ENCODE assay signal across 8 mouse cellular contexts in the genomic region with DNA sequence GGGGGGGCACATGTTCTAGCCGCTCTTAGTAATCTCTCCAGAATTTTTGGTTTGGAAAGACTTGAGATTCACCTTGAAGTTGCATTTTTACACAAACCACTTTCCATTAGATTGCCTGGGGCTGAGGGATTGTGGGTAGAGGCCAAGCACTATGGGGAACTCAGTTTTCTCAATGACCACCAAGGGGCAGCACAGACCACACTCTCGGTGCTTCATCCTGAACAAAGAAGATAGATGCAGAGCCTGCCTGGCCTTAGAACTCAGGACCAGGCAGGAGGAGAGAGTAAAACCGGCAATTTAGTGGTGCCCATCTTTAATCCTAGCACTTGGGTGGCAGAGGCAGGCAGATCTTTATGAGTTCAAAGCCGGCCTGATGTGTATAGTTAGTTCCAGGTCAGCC. TPM values are rescaled to one million over a fixed set of nuclear protein-coding genes. Genes with fewer than 3 reads are reported as not detected.
DNase-seq lines count a peak whose midpoint lies in the region; ATAC-seq and TF ChIP-seq lines count a peak whose summit lies in the region.

No protein-coding gene starts in this region.

- TF ChIP-seq POLR2A in kidney, adult 2 months (IDR thresholded peaks at IDR 0.05; ENCODE audit: low read depth, low read length) = no peak
- no peak for TF ChIP-seq POLR2A in limb, embryonic 14.5 days (IDR thresholded peaks at IDR 0.05; ENCODE audit: borderline replicate concordance, extremely low read depth, insufficient read depth, insufficient read length)

- H3K27ac ChIP-seq in kidney, adult 2 months (ENCODE audit: insufficient read depth, low read depth, low read length) = no peak overlapping the region
- H3K27ac ChIP-seq in limb, embryonic 14.5 days (replicated peaks; ENCODE audit: low read depth, low read length) = no peak overlapping the region

- no peak overlapping the region for H3K4me2 ChIP-seq in limb, embryonic 14.5 days (replicated peaks; ENCODE audit: low read depth, low read length, severe bottlenecking)

- no peaks in the 10 kb centered on the region; the same call in 1 of the 2 replicates for H3K4me1 ChIP-seq in kidney, adult 2 months (ENCODE audit: control insufficient read depth, insufficient read depth, low read length)
- H3K4me1 ChIP-seq in limb, embryonic 14.5 days (ENCODE audit: control insufficient read depth, insufficient read depth, low read length) = peaks cover 2% of the 10 kb centered on the region; the same call in 1 of the 2 replicates

- no peak overlapping the region for H3K4me3 ChIP-seq in kidney, adult 2 months (ENCODE audit: insufficient read depth, low read depth, low read length)
- no peak overlapping the region for H3K4me3 ChIP-seq in limb, embryonic 14.5 days (replicated peaks; ENCODE audit: low read length)

- H3K36me3 ChIP-seq in kidney, adult 2 months (ENCODE audit: control insufficient read depth, insufficient read depth, low read length) = no peaks in the 10 kb centered on the region
- H3K36me3 ChIP-seq in limb, embryonic 14.5 days (ENCODE audit: control insufficient read depth, insufficient read depth, low read length) = no peaks in the 10 kb centered on the region

- no peaks in the 10 kb centered on the region for H3K9me3 ChIP-seq in limb, embryonic 14.5 days (ENCODE audit: control insufficient read depth, low read length)

- DNase-seq in B cell, adult 2 months = peak; percentile 76 to 81
- peak; percentile 72 for DNase-seq in T-cell, adult 2 months (ENCODE audit: low spot score)
- DNase-seq in cerebellum, postnatal 36 days = peak; percentile 77 to 84
- peak; percentile 63 for DNase-seq in gastrocnemius, postnatal 25 days
- peak; percentile 89 for DNase-seq in kidney, adult 2 months
- DNase-seq in limb, embryonic 14.5 days (ENCODE audit: low spot score) = peak; percentile 77
- DNase-seq in naive thymus-derived CD4-positive, alpha-beta T cell, adult 2 months (ENCODE audit: low read depth) = peak; percentile 86
- DNase-seq in thymus, postnatal 0 days (ENCODE audit: low spot score) = peak; percentile 83

- no peak overlapping the region for H3K9ac ChIP-seq in limb, embryonic 14.5 days (ENCODE audit: low read depth, low read length, severe bottlenecking)

- ATAC-seq in limb, embryonic 14.5 days (ENCODE audit: low FRiP score, low read depth) = peak; percentile 42; the same call in 1 of the 2 replicates

- TF ChIP-seq CTCF in kidney, adult 2 months (conservative IDR thresholded peaks at IDR 0.05; ENCODE audit: insufficient read depth, insufficient read length, low read depth, low read length) = peak; percentile 98

- 10% methylated on average over 4 of the region's 4 CpGs for WGBS in kidney, adult 2 months
- WGBS in limb, embryonic 14.5 days = 19% methylated on average over 4 of the region's 4 CpGs

- H3K27me3 ChIP-seq in kidney, adult 2 months (replicated peaks; ENCODE audit: control insufficient read depth, insufficient read depth, low read length) = no peaks in the 10 kb centered on the region
- H3K27me3 ChIP-seq in limb, embryonic 14.5 days (ENCODE audit: control insufficient read depth, insufficient read depth, low read length) = no peaks in the 10 kb centered on the region

RNA-seq across cellular contexts. Expression of a gene that starts 6.3 kb away (rescaled TPM):
- 10 to 100 TPM in 1 of 2 experiments, 1 to 10 TPM in 1; 8.4 to 13.0 TPM for total RNA-seq in gastrocnemius, postnatal 25 days (2021)
- polyA plus RNA-seq in kidney, adult 2 months (2012; rRNA removed) = 30.9 and 42.4 TPM in 2 replicates
- 88.5 and 91.4 TPM in 2 replicates for polyA plus RNA-seq in limb, embryonic 14.5 days (2012; rRNA removed)
- 28.1 and 29.7 TPM in 2 replicates for polyA plus RNA-seq in limb, embryonic 14.5 days (2014; fragmentation: Nextera tagmentation; extraction: Ambion mirVana)
- 94.7 and 98.5 TPM in 2 replicates for polyA plus RNA-seq in thymus, postnatal 0 days (2015; fragmentation: Nextera tagmentation; extraction: Ambion mirVana)

RNA-seq across cellular contexts. Expression of a gene that starts 23.7 kb away (rescaled TPM):
- not detected for total RNA-seq in gastrocnemius, postnatal 25 days (2021)
- polyA plus RNA-seq in kidney, adult 2 months (2012; rRNA removed) = 0.07 TPM in 1 of 2 replicates, not detected in the other
- polyA plus RNA-seq in limb, embryonic 14.5 days (2012; rRNA removed) = not detected in 2 replicates
- not detected in 2 replicates for polyA plus RNA-seq in limb, embryonic 14.5 days (2014; fragmentation: Nextera tagmentation; extraction: Ambion mirVana)
- 0.37 and 1.1 TPM in 2 replicates for polyA plus RNA-seq in thymus, postnatal 0 days (2015; fragmentation: Nextera tagmentation; extraction: Ambion mirVana)

RNA-seq across cellular contexts. Expression of a gene that starts 28.0 kb away (rescaled TPM):
- under 1 TPM; 0.21 to 0.31 TPM for total RNA-seq in gastrocnemius, postnatal 25 days (2021)
- polyA plus RNA-seq in kidney, adult 2 months (2012; rRNA removed) = 0.97 and 1.0 TPM in 2 replicates
- polyA plus RNA-seq in limb, embryonic 14.5 days (2012; rRNA removed) = 0.03 and 0.04 TPM in 2 replicates
- polyA plus RNA-seq in limb, embryonic 14.5 days (2014; fragmentation: Nextera tagmentation; extraction: Ambion mirVana) = not detected in 2 replicates
- 0.05 and 0.08 TPM in 2 replicates for polyA plus RNA-seq in thymus, postnatal 0 days (2015; fragmentation: Nextera tagmentation; extraction: Ambion mirVana)

RNA-seq across cellular contexts. Expression of a gene that starts 39.2 kb away (rescaled TPM):
- not detected for total RNA-seq in gastrocnemius, postnatal 25 days (2021)
- 0.08 TPM in 1 of 2 replicates, not detected in the other for polyA plus RNA-seq in kidney, adult 2 months (2012; rRNA removed)
- 0.09 TPM in 1 of 2 replicates, not detected in the other for polyA plus RNA-seq in limb, embryonic 14.5 days (2012; rRNA removed)
- polyA plus RNA-seq in limb, embryonic 14.5 days (2014; fragmentation: Nextera tagmentation; extraction: Ambion mirVana) = not detected in 2 replicates
- polyA plus RNA-seq in thymus, postnatal 0 days (2015; fragmentation: Nextera tagmentation; extraction: Ambion mirVana) = 0.16 TPM in 1 of 2 replicates, not detected in the other

RNA-seq across cellular contexts. Expression of a gene that starts 48.6 kb away (rescaled TPM):
- 1 to 10 TPM; 4.9 to 6.0 TPM for total RNA-seq in gastrocnemius, postnatal 25 days (2021)
- 7.9 and 8.4 TPM in 2 replicates for polyA plus RNA-seq in kidney, adult 2 months (2012; rRNA removed)
- 21.0 and 24.4 TPM in 2 replicates for polyA plus RNA-seq in limb, embryonic 14.5 days (2012; rRNA removed)
- 25.7 and 27.7 TPM in 2 replicates for polyA plus RNA-seq in limb, embryonic 14.5 days (2014; fragmentation: Nextera tagmentation; extraction: Ambion mirVana)
- polyA plus RNA-seq in thymus, postnatal 0 days (2015; fragmentation: Nextera tagmentation; extraction: Ambion mirVana) = 38.2 and 39.4 TPM in 2 replicates
